Mouse (Mus musculus) kidney, adult 2 months (tissue): ENCODE measurements around the gene Susd3.

Experiments
- CTCF ChIP-seq: fragments of 200-500 bp; conservative IDR thresholded peaks from 2 replicates; pipeline ENCODE4 v1.5.1; 2011; ENCODE audit warnings: low read depth, mild to moderate bottlenecking, control low read depth, low read length, moderate library complexity, mixed read lengths; ENCODE audit not compliant: insufficient read depth, insufficient read length
- POLR2A ChIP-seq: fragments of 200-500 bp; IDR thresholded peaks from one replicate; pipeline ENCODE4 v1.6.1; 2011; ENCODE audit warnings: low read depth, low read length, control low read depth

DNA sequence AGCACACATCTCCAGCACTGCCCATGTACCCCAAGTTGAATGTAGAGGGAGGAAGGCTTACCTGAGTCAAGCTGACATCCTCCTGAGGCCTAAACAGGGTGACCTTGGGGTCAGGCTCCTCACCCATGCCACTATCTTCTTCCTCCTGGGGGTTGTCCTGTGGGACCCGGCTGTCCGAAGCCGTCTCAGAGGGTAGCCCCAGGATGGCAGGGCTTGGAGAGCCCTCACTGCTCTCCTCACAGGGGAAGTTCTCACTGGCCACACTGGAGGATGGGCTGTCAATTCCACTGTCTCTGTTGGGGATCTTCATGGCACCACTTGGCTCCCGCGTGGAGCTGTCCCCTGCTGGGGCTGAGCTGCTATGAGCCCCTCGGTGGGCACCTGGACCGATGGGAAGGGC lies 47.8 kb upstream of the Susd3 start:
- no peak for TF ChIP-seq CTCF
- no peak for TF ChIP-seq POLR2A
